17 mouse cellular contexts compared by ENCODE assay signal in genomic region chr5:53161506-53162186, GRCm38 (mm10). TPM values are rescaled to one million over a fixed set of nuclear protein-coding genes. Genes with fewer than 3 reads are reported as not detected.
A peak's percentile ranks its signal among the peaks of the same experiment; 100 is the strongest.
DNase-seq lines count a peak whose midpoint lies in the region; ATAC-seq and TF ChIP-seq lines count a peak whose summit lies in the region.
"Had no signal": no experiment of that assay in that cellular context is flagged by ENCODE, and none has a peak within 500 bp of the region (broad histone marks: within the 10 kb centered on the region; RNA-seq: fewer than 3 reads in every experiment).

No protein-coding gene starts in this region.

- H3K4me1 ChIP-seq in hindbrain, postnatal 0 days (ENCODE audit: insufficient read depth, low read length), result no peaks in the 10 kb centered on the region
- H3K4me1 ChIP-seq in hindbrain, embryonic 12.5 days, result no peaks in the 10 kb centered on the region
- H3K4me1 ChIP-seq: limb, embryonic 15.5 days; midbrain, embryonic 13.5 days had no signal

- intact Hi-C loops in heart, postnatal 25 days (cut with DNase I), result no loop called here

- 73% methylated on average over 8 of the region's 8 CpGs for WGBS in hindbrain, postnatal 0 days
- 86% methylated on average over 8 of the region's 8 CpGs for WGBS in hindbrain, embryonic 12.5 days

- peak; percentile 68 for DNase-seq in hindbrain, postnatal 0 days (ENCODE audit: low spot score)
- DNase-seq in Muller cell, postnatal 12 days (ENCODE audit: inconsistent ontology term), result peak; percentile 37
- peak; percentile 94 for DNase-seq in cerebellum, adult 11 months
- peak; percentile 93 to 95 for DNase-seq in cerebellum, postnatal 36 days
- no peak for DNase-seq in spleen, postnatal 36 days (ENCODE audit: low spot score in 2 of 2)
- DNase-seq in heart, postnatal 25 days (ENCODE audit: low spot score), result no peak
- DNase-seq: heart, postnatal 4 days; kidney, adult 18-20 months; kidney, postnatal 25 days; lung, adult 2 months; thymus, adult 2 months had no signal

- H3K27ac ChIP-seq in hindbrain, postnatal 0 days, result no peak overlapping the region
- H3K27ac ChIP-seq in hindbrain, embryonic 12.5 days, result no peak overlapping the region
- H3K27ac ChIP-seq: limb, embryonic 15.5 days; macrophage; midbrain, embryonic 13.5 days had no signal

- H3K4me2 ChIP-seq in hindbrain, postnatal 0 days (ENCODE audit: low read depth, low read length), result no peak overlapping the region
- no peak overlapping the region for H3K4me2 ChIP-seq in hindbrain, embryonic 12.5 days (replicated peaks)
- H3K4me2 ChIP-seq: limb, embryonic 15.5 days; midbrain, embryonic 13.5 days had no signal

- no peaks in the 10 kb centered on the region for H3K36me3 ChIP-seq in hindbrain, postnatal 0 days (ENCODE audit: insufficient read depth, low read length)
- H3K36me3 ChIP-seq in hindbrain, embryonic 12.5 days, result no peaks in the 10 kb centered on the region
- H3K36me3 ChIP-seq: limb, embryonic 15.5 days; midbrain, embryonic 13.5 days had no signal

- no peak for TF ChIP-seq CTCF in hindbrain, postnatal 0 days (IDR thresholded peaks at IDR 0.05; ENCODE audit: low read depth)

- no peaks in the 10 kb centered on the region for H3K27me3 ChIP-seq in hindbrain, postnatal 0 days (ENCODE audit: insufficient read depth, low read length)
- H3K27me3 ChIP-seq in hindbrain, embryonic 12.5 days, result no peaks in the 10 kb centered on the region
- H3K27me3 ChIP-seq: limb, embryonic 15.5 days; midbrain, embryonic 13.5 days had no signal

- peak; percentile 71 for ATAC-seq in hindbrain, postnatal 0 days
- no peak for ATAC-seq in hindbrain, embryonic 12.5 days (ENCODE audit: low FRiP score)

- H3K4me3 ChIP-seq in hindbrain, postnatal 0 days (ENCODE audit: low read length), result no peak overlapping the region
- no peak overlapping the region for H3K4me3 ChIP-seq in hindbrain, embryonic 12.5 days
- H3K4me3 ChIP-seq: limb, embryonic 15.5 days; midbrain, embryonic 13.5 days had no signal

- H3K9me3 ChIP-seq in hindbrain, postnatal 0 days (ENCODE audit: low read length), result no peaks in the 10 kb centered on the region
- H3K9me3 ChIP-seq in hindbrain, embryonic 12.5 days (replicated peaks), result no peaks in the 10 kb centered on the region
- H3K9me3 ChIP-seq: limb, embryonic 15.5 days; midbrain, embryonic 13.5 days had no signal

- no peak overlapping the region for H3K9ac ChIP-seq in hindbrain, postnatal 0 days (replicated peaks; ENCODE audit: low read length)
- H3K9ac ChIP-seq in hindbrain, embryonic 12.5 days, result no peak overlapping the region
- H3K9ac ChIP-seq: limb, embryonic 15.5 days; midbrain, embryonic 13.5 days had no signal

RNA-seq across cellular contexts. Expression of gene Sel1l3, which starts 52.1 kb away (rescaled TPM):
- 19.1 and 22.4 TPM in 2 replicates for total RNA-seq in hindbrain, postnatal 0 days (2014; rRNA removed)
- 4.7 and 4.8 TPM in 2 replicates for polyA plus RNA-seq in hindbrain, postnatal 0 days (2015; fragmentation: Nextera tagmentation; extraction: Ambion mirVana)
- 4.8 and 5.1 TPM in 2 replicates for polyA plus RNA-seq in hindbrain, embryonic 12.5 days (2016; fragmentation: Nextera tagmentation; extraction: Ambion mirVana)
- total RNA-seq in heart, postnatal 25 days (2021), result 1 to 10 TPM; 1.7 to 2.0 TPM
- total RNA-seq: common myeloid progenitor, adult 5-6 weeks; MEL had no signal

Comparison
In these comparisons a context has a peak if more than half of its experiments do, and no peak if none do; other contexts are left out.
1. DNase-seq: peak in hindbrain, postnatal 0 days (single experiment), Muller cell, postnatal 12 days (single experiment), cerebellum, adult 11 months (single experiment) and cerebellum, postnatal 36 days (2 of 2); none in spleen, postnatal 36 days (0 of 2) and heart, postnatal 25 days (single experiment).